Mouse (Mus musculus) fibroblast of lung, adult 2 months (primary cell): Measurements from ENCODE around the gene Zfc3h1.

Source experiments
- DNase-seq: peaks from one replicate; pipeline ENCODE4 v3.0.0-alpha.2; 2011; ENCODE audit warnings: low read depth

Gene Zfc3h1

DNA sequence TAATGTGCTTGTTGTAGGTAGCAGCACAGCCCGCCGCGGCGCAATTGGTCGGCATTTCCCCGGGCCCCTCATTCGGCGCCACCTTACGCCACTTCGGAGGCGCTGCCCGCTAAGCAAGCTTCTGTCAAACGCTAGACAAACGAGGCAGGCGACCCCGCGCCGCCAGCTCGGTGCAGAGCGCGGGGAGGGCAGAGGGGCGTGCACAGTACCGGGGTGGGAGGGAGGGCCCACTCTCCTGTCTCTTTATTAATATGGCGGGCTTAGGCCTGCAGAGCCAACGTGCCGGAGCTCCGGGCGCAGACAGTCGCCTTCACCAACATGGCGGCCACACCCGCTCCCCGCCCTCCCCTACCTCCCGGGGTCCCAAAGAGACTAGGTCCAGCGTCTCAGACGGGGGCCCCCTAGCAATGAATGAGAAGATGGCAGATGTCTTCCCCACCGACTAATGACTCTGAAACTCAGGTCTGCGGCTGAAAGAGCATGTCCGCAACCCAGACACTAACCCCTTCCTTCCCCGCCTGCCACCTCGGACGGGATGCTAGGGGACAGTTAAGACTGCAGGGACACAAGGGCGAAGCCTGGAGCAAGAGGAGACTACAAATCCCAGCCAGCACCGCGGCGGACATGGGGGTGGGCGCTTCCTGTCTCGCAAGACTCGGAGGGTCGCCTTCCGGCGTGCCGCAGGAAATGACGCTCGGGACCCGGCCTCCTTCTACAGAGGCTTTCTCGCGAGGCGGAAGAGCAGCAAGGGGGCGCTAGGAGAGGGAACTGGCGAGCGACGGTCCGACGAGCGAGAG, at the start of gene Zfc3h1, which contains the start of gene Thap2:
TSS of gene Zfc3h1 (plus strand) at position 739 of the 797 bp plus-strand sequence.
TSS of gene Thap2 (minus strand) at position 223 of the 797 bp plus-strand sequence.
- peak; percentile 97 for DNase-seq

- no peak for DNase-seq
These were observed 47.9 kb upstream of the Zfc3h1 start for GRCm38 (mm10) chr10:115336901-115337300.

DNA sequence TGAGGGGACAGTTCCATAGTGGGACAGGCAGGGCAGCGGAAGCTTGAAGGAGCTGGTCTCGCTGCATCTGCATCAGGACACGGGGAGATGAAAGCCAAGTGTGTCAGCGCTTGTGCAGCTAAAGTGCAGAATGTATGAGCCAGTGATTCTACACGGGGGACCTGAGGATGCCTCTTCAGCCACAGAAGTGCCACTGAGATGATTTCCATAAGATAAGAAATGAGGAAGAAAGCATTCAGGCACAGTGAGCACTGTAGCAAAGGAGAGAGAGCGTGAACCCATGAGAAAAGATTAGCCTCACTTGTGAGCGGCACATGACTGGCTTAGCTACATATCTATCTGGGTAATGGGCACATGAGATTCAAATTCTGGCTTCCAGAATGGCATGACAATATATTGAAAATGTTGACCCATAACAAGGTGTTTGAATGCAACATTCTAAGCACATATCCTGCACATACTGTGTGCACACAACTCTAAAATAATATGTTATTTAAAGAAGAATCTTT, 44.9 kb upstream of the Zfc3h1 start:
- no peak for DNase-seq

GRCm38 (mm10) chr10:115342771-115343425, 41.9 kb upstream of the Zfc3h1 start:
- no peak for DNase-seq

DNA sequence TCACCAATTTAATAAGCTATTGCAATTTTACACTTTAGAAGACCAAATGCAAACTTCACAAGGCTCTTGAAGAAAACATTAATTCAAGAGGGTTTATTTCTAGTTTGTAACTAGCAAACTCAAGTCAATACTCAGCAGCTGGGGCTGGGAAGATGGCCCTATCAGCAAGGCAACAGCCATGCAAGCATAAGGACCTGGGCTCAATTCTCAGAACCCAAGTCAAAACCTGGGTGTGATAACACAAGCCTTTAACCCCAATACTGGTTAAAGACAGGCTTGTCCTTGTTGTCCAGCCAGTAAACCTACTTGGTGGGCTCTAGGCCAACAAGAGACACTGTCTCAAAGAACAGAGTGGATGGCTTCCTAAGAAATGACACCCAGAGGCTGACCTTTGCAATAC, 38.3 kb upstream of the Zfc3h1 start:
- no peak for DNase-seq

DNA sequence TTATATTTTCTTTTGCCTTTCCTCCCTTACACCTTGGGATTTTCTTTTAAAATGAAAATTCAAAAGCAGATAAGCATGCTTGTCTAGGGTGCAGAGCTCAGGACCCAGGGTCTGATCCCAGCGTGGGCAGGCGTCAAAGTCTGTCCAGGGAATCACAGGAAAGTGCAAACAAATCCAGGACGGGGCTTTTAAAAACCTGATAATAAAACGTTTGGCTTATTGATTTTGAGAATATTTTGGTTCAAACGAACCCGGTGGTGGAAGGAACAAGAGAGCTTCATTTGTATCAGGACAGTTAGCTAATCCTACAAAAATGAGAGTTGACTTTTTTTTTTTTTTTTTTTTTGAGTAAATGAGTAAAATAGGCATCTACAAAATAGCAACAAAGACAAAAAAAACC, 36.6 kb upstream of the Zfc3h1 start:
- DNase-seq, result no peak

DNA sequence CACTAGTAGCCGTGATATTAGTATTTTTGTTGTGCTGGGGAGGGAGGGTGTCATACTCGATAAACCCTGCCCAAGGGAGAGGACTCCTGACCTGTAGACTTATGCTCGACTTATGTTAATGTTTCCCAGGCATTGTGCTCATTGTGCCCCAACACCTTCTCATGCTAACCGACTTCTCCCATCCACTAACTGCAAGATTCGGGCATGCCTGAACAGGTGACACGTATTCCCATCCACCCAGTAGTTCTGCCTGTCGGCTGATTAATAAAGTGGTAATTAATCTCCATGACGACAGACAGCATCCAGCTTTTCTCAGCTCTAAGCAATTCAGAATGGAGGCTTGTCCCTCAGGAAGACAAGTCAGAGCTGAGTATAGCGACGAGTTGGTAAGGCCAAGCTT, 35.7 kb upstream of the Zfc3h1 start:
- DNase-seq, result no peak

- DNase-seq, result no peak
These were observed 35.2 kb upstream of the Zfc3h1 start for GRCm38 (mm10) chr10:115349509-115349908.

DNA sequence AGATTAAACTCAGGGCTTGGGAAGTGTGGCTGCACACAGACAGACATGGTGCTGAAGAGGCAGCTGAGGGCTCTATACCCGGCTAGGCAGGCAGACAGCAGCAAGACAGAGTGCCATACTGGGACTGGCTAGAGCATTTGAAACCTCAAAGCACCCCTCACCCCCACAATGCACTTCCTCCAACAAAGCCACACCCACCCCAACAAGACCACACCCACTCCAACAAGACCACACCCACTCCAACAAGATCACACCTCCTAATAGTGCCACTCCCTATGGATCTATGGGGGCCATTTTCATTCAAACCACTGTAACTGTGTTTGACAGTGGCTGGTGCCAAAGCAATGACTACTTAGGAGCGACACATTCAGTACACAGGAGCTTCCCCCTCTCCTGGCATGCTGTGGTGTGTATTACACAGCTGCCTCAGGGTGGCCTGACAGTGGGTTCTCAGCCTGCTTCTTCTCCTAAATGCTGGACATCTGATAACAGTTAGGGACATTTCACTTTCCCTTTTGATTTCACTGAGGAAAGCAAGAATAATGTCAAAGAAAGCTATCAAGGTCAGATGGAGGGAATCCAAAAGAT, 33.9 kb upstream of the Zfc3h1 start:
- DNase-seq, result no peak

GRCm38 (mm10) chr10:115354553-115354952, 30.2 kb upstream of the Zfc3h1 start:
- no peak for DNase-seq

DNA sequence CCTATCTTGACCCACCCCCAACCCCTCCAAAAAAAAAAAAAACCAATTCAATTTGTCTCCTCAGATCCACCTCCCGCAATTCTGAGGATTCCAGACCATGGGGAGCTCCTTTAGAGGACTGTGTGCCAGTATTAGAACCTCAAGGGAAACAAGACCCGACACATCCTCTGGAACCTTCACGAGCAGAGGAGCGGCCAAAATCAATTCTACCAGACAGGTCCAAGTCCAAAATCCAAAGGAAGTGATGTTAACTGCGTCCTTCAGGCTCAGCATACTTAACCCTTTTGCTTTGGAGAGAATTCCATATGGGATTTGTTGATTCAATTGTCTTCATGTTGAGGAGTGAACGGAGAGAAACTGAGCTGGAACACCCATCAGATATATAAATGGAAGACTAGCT, 29.7 kb upstream of the Zfc3h1 start:
- DNase-seq, result no peak

DNA sequence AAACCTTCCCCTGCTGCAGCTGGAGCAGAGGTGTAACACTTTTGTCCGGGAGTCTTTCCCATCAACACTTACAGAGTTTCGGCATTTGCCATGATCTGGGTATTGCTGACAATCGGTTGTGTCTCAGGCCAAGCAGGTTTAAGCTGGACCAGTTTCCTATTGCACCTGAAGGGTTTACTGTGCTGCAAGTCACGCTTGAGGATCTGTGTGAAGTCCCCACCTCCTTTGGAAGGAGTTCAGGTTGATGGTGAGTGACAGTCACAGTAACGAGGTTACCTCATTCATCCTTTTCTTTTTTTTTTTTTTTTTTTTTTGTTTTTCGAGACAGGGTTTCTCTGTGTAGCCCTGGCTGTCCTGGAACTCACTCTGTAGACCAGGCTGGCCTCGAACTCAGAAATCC, 28.7 kb upstream of the Zfc3h1 start:
- DNase-seq, result no peak

DNA sequence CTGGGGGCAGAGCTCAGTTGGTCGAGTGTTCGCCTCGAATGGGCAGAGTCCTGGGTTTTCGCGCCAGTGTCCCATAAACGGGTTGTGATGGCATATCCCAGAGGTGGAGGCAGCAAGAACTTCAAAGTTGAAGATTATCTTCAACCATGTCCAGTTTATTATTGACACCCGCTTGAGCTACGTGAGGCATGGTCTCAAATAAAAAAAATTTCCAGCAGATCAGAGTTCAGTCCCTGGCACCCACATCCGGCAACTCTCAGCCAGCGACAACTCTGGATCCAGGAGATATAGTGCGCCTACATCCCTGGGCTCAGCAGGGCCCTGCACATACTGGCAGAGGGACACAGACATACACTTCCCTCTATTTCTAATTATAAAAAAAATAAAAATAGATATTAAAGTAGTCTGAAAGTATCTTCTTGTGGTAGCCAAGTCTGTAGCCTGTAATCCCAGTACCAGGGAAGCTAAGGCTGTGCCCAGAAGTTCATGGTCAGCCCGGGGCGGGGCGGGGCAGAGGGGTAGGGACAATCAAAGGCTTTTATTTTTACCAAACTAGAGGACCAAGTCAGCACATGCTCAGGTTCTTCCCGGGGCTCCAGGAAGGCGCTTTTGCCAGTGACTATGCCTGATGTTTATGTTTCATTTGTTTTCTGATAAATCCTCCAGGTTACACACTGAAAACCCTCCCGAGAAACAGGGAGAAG, 26.4 kb upstream of the Zfc3h1 start:
- no peak for DNase-seq

DNA sequence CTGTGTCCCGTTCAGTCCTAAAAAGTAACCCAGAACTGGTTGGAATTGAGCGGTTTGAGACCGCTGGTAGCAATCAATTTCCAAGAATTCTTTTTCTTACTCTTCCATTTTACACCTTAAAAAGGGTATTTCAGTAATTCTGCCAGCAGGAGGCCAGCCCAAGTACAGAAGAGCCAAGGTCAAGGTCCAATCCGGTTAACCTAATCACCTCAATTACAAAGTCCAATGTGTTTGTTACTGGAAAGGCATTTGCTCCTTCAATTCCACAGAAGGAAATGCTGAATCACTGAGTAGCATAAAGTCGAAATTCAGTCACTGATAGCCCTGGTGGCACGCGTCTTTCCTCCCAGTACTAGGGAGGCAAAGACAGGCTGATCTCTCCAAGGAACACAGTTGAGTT, 25.7 kb upstream of the Zfc3h1 start:
- DNase-seq, result no peak

- peak; percentile 96 for DNase-seq
These were observed 22.7 kb upstream of the Zfc3h1 start, which contains the start of gene Tmem19 for GRCm38 (mm10) chr10:115361840-115362622. Gene Tmem19 (minus strand): TSS chr10:115362501.

GRCm38 (mm10) chr10:115362623-115362964, 22.2 kb upstream of the Zfc3h1 start:
- no peak for DNase-seq

GRCm38 (mm10) chr10:115363151-115363550, 21.6 kb upstream of the Zfc3h1 start:
- no peak for DNase-seq

DNA sequence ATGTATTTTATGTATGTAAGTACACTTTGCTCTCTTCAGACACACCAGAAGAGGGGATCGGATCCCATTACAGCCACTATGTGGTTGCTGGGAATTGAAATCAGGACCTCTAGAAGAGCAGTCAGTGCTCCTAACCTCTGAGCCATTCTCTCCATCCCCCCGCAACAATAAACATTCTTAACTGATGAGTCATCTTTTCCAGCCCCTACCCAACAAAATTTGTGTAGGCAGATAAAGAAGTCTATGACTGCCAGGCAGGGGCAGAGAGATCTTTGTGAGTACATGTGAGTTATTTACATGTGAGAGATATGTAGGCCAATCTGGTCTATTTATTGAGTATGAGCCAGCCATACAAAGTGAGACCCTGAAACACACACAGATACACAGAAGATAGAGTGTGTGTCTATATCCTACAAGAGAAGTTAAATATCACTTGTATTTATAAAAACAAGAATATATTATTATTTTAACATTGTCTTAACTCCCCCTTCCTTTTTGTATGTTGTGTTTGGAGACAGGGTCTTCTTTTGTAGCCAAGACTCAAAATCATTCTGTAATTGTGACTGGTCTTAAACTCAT, 3.2 kb upstream of the Zfc3h1 start:
- DNase-seq, result no peak

GRCm38 (mm10) chr10:115382846-115383643, 1.7 kb upstream of the Zfc3h1 start:
- no peak for DNase-seq

DNA sequence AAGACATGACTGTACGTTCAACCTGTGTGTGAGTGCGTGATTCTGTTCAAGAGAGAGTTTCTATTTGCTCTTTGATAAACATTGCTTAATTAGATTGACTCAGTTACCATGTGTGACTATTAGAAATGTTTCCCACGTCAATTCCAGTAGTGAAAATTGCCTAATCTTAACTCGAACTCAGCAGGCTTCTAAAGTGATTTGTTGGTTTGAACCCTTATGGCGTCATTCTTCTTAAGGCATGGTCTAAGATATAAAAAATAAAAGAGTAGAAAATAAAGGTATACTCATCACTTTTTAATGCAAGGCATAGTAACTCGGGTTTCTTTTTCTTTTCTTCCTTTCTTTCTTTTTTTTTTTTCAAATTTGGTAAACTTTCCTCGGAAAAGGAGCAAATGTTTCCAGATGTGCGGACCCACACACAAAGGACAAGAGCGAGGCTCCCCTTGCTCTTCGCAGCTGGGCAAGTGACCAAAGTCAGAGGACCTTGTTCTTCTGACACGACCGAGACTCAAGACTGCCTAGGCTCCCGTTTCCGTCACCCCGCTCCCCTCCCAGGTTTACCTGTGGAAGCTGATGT, 1.0 kb upstream of the Zfc3h1 start:
- DNase-seq, result peak; percentile 59
